Mouse (Mus musculus) spleen, adult 2 months (tissue): ENCODE measurements at regions not wholly inside any gene's neighbourhood (a gene's known extent, or its start where the extent isn't known, plus 50 kb on each side); places are given as distances from the start of the nearest gene placed in this dataset.

Source experiments
- CTCF ChIP-seq: fragments of 200-500 bp; IDR thresholded peaks from 2 replicates; pipeline ENCODE4 v1.5.1; 2011; ENCODE audit warnings: mild to moderate bottlenecking, inconsistent platforms; ENCODE audit not compliant: insufficient read depth, insufficient read length, insufficient replicate concordance; ENCODE audit errors: extremely low read depth
- POLR2A ChIP-seq: fragments of 200-500 bp; IDR thresholded peaks from 2 replicates; pipeline ENCODE4 v1.6.1; 2011; ENCODE audit warnings: low read depth, low read length, inconsistent platforms

DNA sequence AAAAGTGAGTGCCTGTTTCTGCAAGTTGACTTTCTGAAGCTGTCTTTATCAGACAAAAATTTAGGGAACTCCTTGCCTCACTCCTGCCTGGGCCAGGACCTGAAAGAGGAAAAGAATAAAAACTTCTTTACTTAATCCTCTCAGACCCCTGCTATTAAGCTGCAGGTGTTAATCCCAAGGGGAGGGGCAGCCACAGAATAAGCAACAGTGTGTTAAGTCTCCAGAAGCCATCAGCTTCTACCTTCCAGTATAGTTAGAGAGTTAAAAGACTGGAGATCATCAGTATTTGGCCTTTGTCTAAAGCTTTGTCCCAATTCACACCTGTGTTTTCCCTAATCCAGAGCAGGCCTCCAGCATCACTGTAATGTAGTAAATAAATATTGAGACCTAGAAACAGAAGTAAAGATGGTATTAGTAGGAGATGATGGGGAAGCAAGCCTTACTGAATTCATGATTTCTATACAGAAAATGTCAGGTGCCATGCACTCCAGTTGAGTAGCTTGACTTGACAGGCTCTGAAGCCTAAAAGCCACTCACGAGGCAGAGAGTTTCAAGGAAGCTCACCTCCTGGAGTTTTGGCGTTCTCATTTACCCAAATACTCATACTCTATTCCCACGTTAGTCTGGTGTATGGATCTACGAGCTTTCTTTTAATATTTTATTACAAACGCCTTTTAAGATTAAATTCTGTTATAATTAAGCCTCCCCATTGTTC is 308.1 kb upstream of the Dab2 start:
- TF ChIP-seq POLR2A, result no peak
- no peak for TF ChIP-seq CTCF
